ENCODE assay signal across 9 mouse cellular contexts in genomic region chr15:6259957-6260740, GRCm38 (mm10). TPM values are rescaled to one million over a fixed set of nuclear protein-coding genes. Genes with fewer than 3 reads are reported as not detected.
DNase-seq lines count a peak whose midpoint lies in the region; ATAC-seq and TF ChIP-seq lines count a peak whose summit lies in the region.
"Had no signal": no experiment of that assay in that cellular context is flagged by ENCODE, and none has a peak within 500 bp of the region (broad histone marks: within the 10 kb centered on the region; RNA-seq: fewer than 3 reads in every experiment).

No protein-coding gene starts in this region.

- no peak overlapping the region for H3K4me3 ChIP-seq in hindbrain, embryonic 15.5 days
- H3K4me3 ChIP-seq in hindbrain, postnatal 0 days (ENCODE audit: low read length) = no peak overlapping the region
- no peak overlapping the region for H3K4me3 ChIP-seq in embryonic facial prominence, embryonic 10.5 days
- H3K4me3 ChIP-seq in intestine, embryonic 16.5 days (ENCODE audit: low read length) = no peak overlapping the region
- H3K4me3 ChIP-seq in macrophage (ENCODE audit: inconsistent target) = no peak overlapping the region

- no peak for DNase-seq in hindbrain, postnatal 0 days (ENCODE audit: low spot score)
- peak; percentile 13 for DNase-seq in embryonic facial prominence, embryonic 10.5 days (ENCODE audit: low spot score)
- no peak for DNase-seq in layer of hippocampus, adult 8-10 months (ENCODE audit: low spot score in 2 of 2)
- no peak for DNase-seq in urinary bladder, postnatal 36 days (ENCODE audit: low spot score in 2 of 2)
- no peak for DNase-seq in retina, embryonic 14.5 days (ENCODE audit: low spot score)
- DNase-seq: cerebellum, postnatal 25 days had no signal

- no peaks in the 10 kb centered on the region for H3K36me3 ChIP-seq in hindbrain, embryonic 15.5 days
- H3K36me3 ChIP-seq in hindbrain, postnatal 0 days (ENCODE audit: insufficient read depth, low read length) = no peaks in the 10 kb centered on the region
- H3K36me3 ChIP-seq in embryonic facial prominence, embryonic 10.5 days (replicated peaks) = no peaks in the 10 kb centered on the region
- no peaks in the 10 kb centered on the region for H3K36me3 ChIP-seq in intestine, embryonic 16.5 days (ENCODE audit: control insufficient read depth, insufficient read depth, low read length)
- no peaks in the 10 kb centered on the region for H3K36me3 ChIP-seq in macrophage (ENCODE audit: inconsistent target)

- no peaks in the 10 kb centered on the region for H3K27me3 ChIP-seq in hindbrain, embryonic 15.5 days
- H3K27me3 ChIP-seq in hindbrain, postnatal 0 days (ENCODE audit: insufficient read depth, low read length) = no peaks in the 10 kb centered on the region
- H3K27me3 ChIP-seq in embryonic facial prominence, embryonic 10.5 days (replicated peaks; ENCODE audit: low read depth, poor library complexity, severe bottlenecking) = no peaks in the 10 kb centered on the region
- H3K27me3 ChIP-seq in intestine, embryonic 16.5 days (replicated peaks; ENCODE audit: control insufficient read depth, insufficient read depth, low read length) = no peaks in the 10 kb centered on the region

- WGBS in hindbrain, embryonic 15.5 days = 21% methylated on average over 3 of the region's 3 CpGs
- WGBS in hindbrain, postnatal 0 days = 9% methylated on average over 3 of the region's 3 CpGs
- 35% methylated on average over 3 of the region's 3 CpGs for WGBS in embryonic facial prominence, embryonic 10.5 days
- WGBS in intestine, embryonic 16.5 days = 23% methylated on average over 3 of the region's 3 CpGs
- WGBS in macrophage (ENCODE audit: missing documents) = 52% methylated on average over 3 of the region's 3 CpGs

- no peak for TF ChIP-seq CTCF in hindbrain, postnatal 0 days (IDR thresholded peaks at IDR 0.05; ENCODE audit: low read depth)

- no peaks in the 10 kb centered on the region for H3K9me3 ChIP-seq in hindbrain, embryonic 15.5 days
- H3K9me3 ChIP-seq in hindbrain, postnatal 0 days (ENCODE audit: low read length) = no peaks in the 10 kb centered on the region
- H3K9me3 ChIP-seq in embryonic facial prominence, embryonic 10.5 days = no peaks in the 10 kb centered on the region
- no peaks in the 10 kb centered on the region for H3K9me3 ChIP-seq in intestine, embryonic 16.5 days (ENCODE audit: control insufficient read depth, low read length)

- 0 out of 2 replicates have a peak overlapping the region, but pooled peaks have one; percentile 25 for H3K27ac ChIP-seq in hindbrain, embryonic 15.5 days (replicated peaks)
- H3K27ac ChIP-seq in hindbrain, postnatal 0 days = no peak overlapping the region
- no peak overlapping the region; the same call in 1 of the 2 replicates for H3K27ac ChIP-seq in embryonic facial prominence, embryonic 10.5 days (replicated peaks)
- peak overlapping the region; percentile 65 for H3K27ac ChIP-seq in intestine, embryonic 16.5 days (ENCODE audit: low read length)
- H3K27ac ChIP-seq in macrophage = peak overlapping the region; percentile 94

- ATAC-seq in hindbrain, embryonic 15.5 days (ENCODE audit: low FRiP score, low read depth) = no peak; the same call in 1 of the 2 replicates
- no peak for ATAC-seq in hindbrain, postnatal 0 days
- ATAC-seq in intestine, embryonic 16.5 days = 0 out of 2 replicates have a peak, but pooled peaks have one; percentile 50

- no peaks in the 10 kb centered on the region for H3K79me2 ChIP-seq in macrophage (ENCODE audit: inconsistent target)

- H3K4me2 ChIP-seq in hindbrain, embryonic 15.5 days = no peak overlapping the region
- H3K4me2 ChIP-seq in hindbrain, postnatal 0 days (ENCODE audit: low read depth, low read length) = no peak overlapping the region
- no peak overlapping the region for H3K4me2 ChIP-seq in intestine, embryonic 16.5 days (ENCODE audit: low read depth, low read length)

- H3K4me1 ChIP-seq in hindbrain, embryonic 15.5 days (replicated peaks) = no peaks in the 10 kb centered on the region
- no peaks in the 10 kb centered on the region for H3K4me1 ChIP-seq in hindbrain, postnatal 0 days (ENCODE audit: insufficient read depth, low read length)
- peaks cover 8% of the 10 kb centered on the region for H3K4me1 ChIP-seq in embryonic facial prominence, embryonic 10.5 days
- H3K4me1 ChIP-seq in intestine, embryonic 16.5 days (ENCODE audit: control insufficient read depth, insufficient read depth, low read length) = peaks cover 10% of the 10 kb centered on the region

- H3K9ac ChIP-seq in hindbrain, embryonic 15.5 days = no peak overlapping the region
- no peak overlapping the region for H3K9ac ChIP-seq in hindbrain, postnatal 0 days (replicated peaks; ENCODE audit: low read length)
- no peak overlapping the region for H3K9ac ChIP-seq in intestine, embryonic 16.5 days (ENCODE audit: low read depth, low read length)

RNA-seq across cellular contexts. Expression of gene Dab2, which starts 39.4 kb away (rescaled TPM):
- 20.3 and 23.4 TPM in 2 replicates for polyA plus RNA-seq in hindbrain, embryonic 15.5 days (2015; fragmentation: Nextera tagmentation; extraction: Ambion mirVana)
- 12.7 and 18.2 TPM in 2 replicates for total RNA-seq in hindbrain, postnatal 0 days (2014; rRNA removed)
- polyA plus RNA-seq in hindbrain, postnatal 0 days (2015; fragmentation: Nextera tagmentation; extraction: Ambion mirVana) = 15.1 and 17.3 TPM in 2 replicates
- 40.2 and 47.5 TPM in 2 replicates for polyA plus RNA-seq in embryonic facial prominence, embryonic 10.5 days (2016; fragmentation: Nextera tagmentation; extraction: Ambion mirVana)
- 55.5 and 73.7 TPM in 2 replicates for polyA plus RNA-seq in intestine, embryonic 16.5 days (2015; fragmentation: Nextera tagmentation; extraction: Ambion mirVana)
- total RNA-seq in macrophage (2018; cell fraction: chromatin; rRNA removed) = 1,000 to 10,000 TPM in 14 of 26 experiments, 100 to 1,000 TPM in 12; 285 to 3,101 (median 1,062) TPM
- 100 to 1,000 TPM; 111 to 442 (median 285) TPM for total RNA-seq in macrophage (2018; cell fraction: cytosol; rRNA removed)
- 1,000 to 10,000 TPM in 10 of 26 experiments, 100 to 1,000 TPM in 16; 193 to 2,686 (median 693) TPM for total RNA-seq in macrophage (2018; cell fraction: nucleus; rRNA removed)
- polyA plus RNA-seq in macrophage (2018) = 220 to 1,182 TPM (median 506 TPM) in 3 replicates
- total RNA-seq in layer of hippocampus, adult 8-10 months (2022) = 10 to 100 TPM in 3 of 4 experiments, 1 to 10 TPM in 1; 9.8 to 15.9 (median 14.9) TPM

Comparison
In these comparisons a context has a peak if more than half of its experiments do, and no peak if none do; other contexts are left out.
1. H3K27ac ChIP-seq: peak in hindbrain, embryonic 15.5 days (single experiment), intestine, embryonic 16.5 days (single experiment) and macrophage (single experiment); none in hindbrain, postnatal 0 days (single experiment) and embryonic facial prominence, embryonic 10.5 days (single experiment).